Mouse (Mus musculus): ENCODE data around the gene Tmem44.

- TF ChIP-seq CTCF (IDR thresholded peaks at IDR 0.05; ENCODE audit: insufficient read depth, low read length) (no peak), POLR2A (IDR thresholded peaks at IDR 0.05; ENCODE audit: borderline replicate concordance, extremely low read depth, low read depth, low read length) (no peak)
Measured at GRCm38 (mm10) chr16:30489662-30490061, 61.0 kb downstream of the Tmem44 start.

Measured in lung, adult 2 months (tissue).